Mouse (Mus musculus): ENCODE measurements at regions not wholly inside any gene's neighbourhood (a gene's known extent, or its start where the extent isn't known, plus 50 kb on each side); places are given as distances from the start of the nearest gene placed in this dataset.

- TF ChIP-seq CTCF (IDR thresholded peaks at IDR 0.05; ENCODE audit: control insufficient read depth, insufficient read depth, insufficient read length) (no peak), MAX (IDR thresholded peaks at IDR 0.05) (no peak), CEBPB (IDR thresholded peaks at IDR 0.05; ENCODE audit: low read depth) (no peak), USF1 (IDR thresholded peaks at IDR 0.05; ENCODE audit: low read depth) (no peak)
Observed at GRCm38 (mm10) chr8:7721880-7722279, 939.2 kb downstream of the Efnb2 start.

Measured in C2C12 (cell line).